In genomic region chr17:67837351-67838090, GRCm38 (mm10) we compare ENCODE assay signal across 8 mouse cellular contexts.
DNase-seq lines count a peak whose midpoint lies in the region; ATAC-seq lines count a peak whose summit lies in the region.

No protein-coding gene starts in this region.

- ATAC-seq in hindbrain, embryonic 14.5 days (ENCODE audit: low FRiP score) = peak; percentile 74

- H3K36me3 ChIP-seq in hindbrain, embryonic 14.5 days (replicated peaks; ENCODE audit: control insufficient read depth, insufficient read depth) = no peaks in the 10 kb centered on the region

- H3K9me3 ChIP-seq in hindbrain, embryonic 14.5 days (ENCODE audit: control insufficient read depth, low read length) = no peaks in the 10 kb centered on the region

- no peak overlapping the region for H3K9ac ChIP-seq in hindbrain, embryonic 14.5 days

- no peaks in the 10 kb centered on the region for H3K4me1 ChIP-seq in hindbrain, embryonic 14.5 days (replicated peaks; ENCODE audit: control insufficient read depth, insufficient read depth, low read length)

- 57% methylated on average over 17 of the region's 17 CpGs for WGBS in hindbrain, embryonic 14.5 days

- H3K27ac ChIP-seq in hindbrain, embryonic 14.5 days = no peak overlapping the region

- no peak overlapping the region for H3K4me2 ChIP-seq in hindbrain, embryonic 14.5 days (replicated peaks)

- no peaks in the 10 kb centered on the region for H3K27me3 ChIP-seq in hindbrain, embryonic 14.5 days (ENCODE audit: control insufficient read depth, insufficient read depth, low read length)

- no peak overlapping the region for H3K4me3 ChIP-seq in hindbrain, embryonic 14.5 days (replicated peaks; ENCODE audit: low read length)

- DNase-seq in R1 (ENCODE audit: low read depth, low spot score) = peak; percentile 80
- peak; percentile 36 for DNase-seq in cerebellum, adult 9-11 months
- DNase-seq in frontal cortex, postnatal 25 days (ENCODE audit: low spot score in 2 of 2) = peak; percentile 62 to 77
- DNase-seq in hindbrain, embryonic 14.5 days (ENCODE audit: low spot score) = peak; percentile 97
- peak; percentile 84 to 85 for DNase-seq in layer of hippocampus, postnatal 10 days (ENCODE audit: low spot score in 2 of 2)
- peak; percentile 84 for DNase-seq in lung, postnatal 10 days
- DNase-seq in right cerebral cortex, adult 18-20 months = peak; percentile 65
- DNase-seq in spleen, adult 12 weeks (ENCODE audit: low spot score) = no peak
